Mouse (Mus musculus): ENCODE results near the gene Rbp3. TPM values are rescaled to one million over a fixed set of nuclear protein-coding genes. Genes with fewer than 3 reads are reported as not detected.

Gene Rbp3
- total RNA-seq, 2 experiments from 2014 or later: not detected

DNA sequence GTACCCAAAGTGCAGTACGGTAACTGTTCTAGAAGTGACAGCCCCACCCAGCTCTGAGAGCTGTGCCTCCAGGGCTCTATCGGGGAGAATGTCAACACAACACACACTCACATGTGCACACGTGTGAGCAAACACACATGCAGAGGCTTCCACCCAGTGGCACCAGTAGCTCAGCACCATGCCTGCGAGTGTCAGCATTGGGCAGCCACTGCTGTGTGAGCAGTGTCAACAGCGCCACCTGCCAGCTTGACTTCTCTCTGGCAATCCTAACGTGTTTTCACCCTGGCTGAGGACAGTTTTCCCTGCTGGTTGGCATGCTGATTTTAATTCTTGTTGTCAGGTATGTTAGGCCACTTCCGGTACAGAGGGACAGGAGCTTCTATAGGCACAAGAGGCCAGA, 18.9 kb downstream of the Rbp3 start:
- no peak for DNase-seq (ENCODE audit: low spot score in 2 of 2)

DNA sequence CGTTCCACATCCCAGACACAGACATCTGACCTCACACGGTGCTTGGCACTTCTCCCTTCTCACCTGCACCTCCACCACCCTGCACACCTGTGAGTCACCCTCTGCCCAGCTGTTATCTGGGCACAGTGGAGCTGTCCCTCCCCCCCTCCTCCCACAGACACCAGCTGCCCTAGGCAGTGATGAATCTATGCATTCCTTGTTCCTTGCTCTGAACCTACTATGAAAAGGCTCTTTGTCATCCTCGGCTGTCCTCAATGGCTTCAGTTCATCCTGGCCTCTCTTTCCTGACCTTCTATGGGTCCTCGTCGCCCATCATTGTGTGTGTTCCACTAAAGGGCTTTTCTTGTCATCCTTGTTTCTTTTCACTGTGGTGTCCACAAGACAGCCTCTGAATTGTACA, 20.9 kb downstream of the Rbp3 start:
- DNase-seq (ENCODE audit: low spot score in 2 of 2): no peak

DNA sequence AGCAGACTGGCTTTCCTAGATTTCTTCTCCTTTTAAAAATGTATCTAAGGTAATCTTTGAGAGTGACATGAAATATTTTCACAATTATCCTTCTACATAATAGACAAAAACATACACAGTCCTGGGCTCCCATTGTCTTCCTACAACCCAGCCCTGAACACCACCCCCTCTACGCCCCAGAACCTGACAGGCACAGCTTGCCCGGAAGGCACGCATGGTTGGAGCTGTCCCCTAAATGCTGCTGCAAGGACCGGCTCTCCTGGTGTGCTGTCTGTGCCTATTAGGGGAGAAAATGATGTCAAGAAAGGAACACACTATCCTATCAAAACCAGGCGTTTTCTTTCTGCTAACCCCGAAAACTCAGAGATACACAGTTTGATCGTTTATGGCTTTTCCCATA, 23.9 kb downstream of the Rbp3 start:
- DNase-seq (ENCODE audit: low spot score in 2 of 2): no peak

- DNase-seq (ENCODE audit: low spot score in 2 of 2): no peak
These were observed 24.8 kb downstream of the Rbp3 start, which contains the start of gene Zfp488 for GRCm38 (mm10) chr14:33978604-33979059. Zfp488 (minus strand) TSS chr14:33978764.

- DNase-seq (ENCODE audit: low spot score in 2 of 2): no peak
These were observed 35.4 kb downstream of the Rbp3 start for GRCm38 (mm10) chr14:33989201-33989600.

- DNase-seq (ENCODE audit: low spot score in 2 of 2): no peak
These were observed 38.2 kb downstream of the Rbp3 start for GRCm38 (mm10) chr14:33991971-33992370.

- DNase-seq (ENCODE audit: low spot score in 2 of 2): no peak
These were observed 39.2 kb downstream of the Rbp3 start for GRCm38 (mm10) chr14:33993051-33993450.

DNA sequence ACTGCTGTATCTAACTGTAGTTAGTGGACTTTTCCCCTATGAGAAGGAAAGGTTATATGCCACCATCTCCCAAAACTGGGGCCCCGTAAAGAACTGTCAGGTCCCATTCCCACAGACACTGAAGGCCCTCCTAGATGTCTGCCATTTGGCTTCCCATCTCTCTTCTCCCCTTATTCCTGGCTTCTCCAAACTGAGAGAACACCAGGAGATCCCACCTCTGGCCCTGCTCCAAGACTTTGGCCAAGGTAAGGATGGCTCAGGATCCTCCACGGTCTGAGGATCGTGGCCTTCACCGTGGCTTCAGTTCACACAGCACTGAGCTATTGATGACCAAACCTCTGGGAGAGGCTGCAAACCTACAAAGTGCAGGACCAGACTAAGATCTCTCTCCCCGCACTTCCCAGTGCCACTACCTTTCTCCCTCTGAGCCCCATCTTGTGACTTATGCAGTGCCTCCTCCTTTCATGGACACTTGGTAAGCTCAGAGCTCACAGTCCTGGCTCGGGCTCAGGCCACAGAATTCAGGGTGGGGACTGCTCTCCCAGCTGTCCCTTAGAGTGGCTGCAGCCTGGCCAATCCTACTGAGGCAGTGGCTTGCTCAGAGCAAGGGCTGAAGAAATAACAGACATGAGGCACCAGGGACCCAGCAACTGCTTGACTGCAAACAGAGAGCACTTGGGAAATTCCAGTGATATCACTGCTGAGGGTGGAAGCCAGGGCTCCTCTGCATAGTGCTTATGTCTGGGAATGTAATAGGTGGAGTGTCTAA, 39.9 kb downstream of the Rbp3 start:
- no peak for DNase-seq (ENCODE audit: low spot score in 2 of 2)

GRCm38 (mm10) chr14:33997427-33997826, 43.6 kb downstream of the Rbp3 start:
- DNase-seq (ENCODE audit: low spot score in 2 of 2): no peak

DNA sequence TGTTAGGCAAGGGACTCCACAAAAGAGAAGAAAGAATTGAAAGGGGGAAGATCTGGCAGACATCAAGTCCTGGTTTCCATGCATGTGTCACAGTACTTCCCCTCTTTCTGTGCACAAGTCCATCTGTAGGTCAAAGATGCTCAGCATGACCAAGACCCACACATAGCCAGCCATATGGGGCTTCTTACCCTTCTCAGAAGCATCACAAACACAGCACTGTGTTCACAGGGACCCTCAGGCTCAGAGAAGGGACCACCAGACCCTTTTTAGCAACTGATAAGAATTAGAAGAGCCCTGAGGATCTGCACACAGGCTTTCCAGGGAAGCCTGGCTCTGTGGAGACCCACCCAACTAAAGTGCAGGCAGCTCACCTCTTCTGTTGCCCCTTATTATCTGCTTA, 46.3 kb downstream of the Rbp3 start:
- DNase-seq (ENCODE audit: low spot score in 2 of 2): no peak

DNA sequence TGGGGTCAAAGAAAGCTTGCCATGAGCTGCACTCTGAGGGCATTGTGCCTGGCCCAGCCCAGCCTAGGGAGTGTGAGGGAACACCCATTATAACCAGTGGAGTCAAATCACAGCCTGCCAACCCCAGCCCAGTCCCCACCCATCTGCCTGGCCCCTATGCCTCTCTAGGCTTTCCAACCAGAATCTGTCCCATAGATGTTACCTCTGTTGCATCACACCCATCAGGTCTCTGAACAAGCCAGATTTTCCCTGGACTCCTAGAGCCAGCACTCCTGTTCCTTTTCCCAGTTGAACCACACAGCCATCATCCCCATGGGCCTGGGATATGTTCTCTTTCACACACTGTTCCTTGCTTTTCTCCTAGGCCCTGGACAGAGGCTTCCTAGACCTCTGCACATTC, 47.6 kb downstream of the Rbp3 start:
- no peak for DNase-seq (ENCODE audit: low spot score in 2 of 2)

DNA sequence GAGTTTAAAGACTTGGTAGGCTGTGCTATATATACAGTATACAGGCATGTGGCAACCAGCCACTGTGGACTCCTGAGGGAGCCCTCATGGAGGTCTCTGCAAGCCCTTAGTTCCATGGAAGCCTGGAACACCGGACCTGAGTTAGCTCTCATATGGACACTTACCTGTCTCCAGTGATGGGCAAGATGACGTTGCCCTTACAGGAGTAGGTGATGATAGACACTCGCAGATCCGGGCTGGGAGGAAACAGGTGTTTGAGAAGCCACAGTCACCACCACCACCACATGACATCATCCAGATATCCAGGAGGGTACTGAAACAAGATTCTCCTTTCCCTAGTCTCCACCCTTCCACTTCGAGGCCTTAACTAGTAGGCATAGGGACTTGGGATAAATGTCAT, 48.6 kb downstream of the Rbp3 start:
- no peak for DNase-seq (ENCODE audit: low spot score in 2 of 2)

Other genes starting within 250 kb of the Rbp3 start
- gene Gdf10, start 30.4 kb upstream of the Rbp3 start, total RNA-seq (2021): 10 to 100 TPM; 10.9 to 11.6 TPM
- 1 to 10 TPM in 1 of 2 experiments, under 1 TPM in 1; 0.25 to 1.5 TPM for gene Gdf2, start 13.0 kb upstream of the Rbp3 start, total RNA-seq (2021)
- gene Zfp488, start 24.8 kb downstream of the Rbp3 start, total RNA-seq (2021): under 1 TPM; 0.08 to 0.17 TPM
- not detected for gene Gm30083, start 61.2 kb downstream of the Rbp3 start, total RNA-seq (2021)
- gene Gm5460, start 62.8 kb downstream of the Rbp3 start, total RNA-seq (2021): not detected
- gene Antxrl, start 98.7 kb downstream of the Rbp3 start, total RNA-seq (2021): not detected
- gene Anxa8, start 132.0 kb downstream of the Rbp3 start, total RNA-seq (2021): 1 to 10 TPM; 3.7 to 4.0 TPM
- not detected for gene A630023A22Rik, start 148.8 kb downstream of the Rbp3 start, total RNA-seq (2021)
- under 1 TPM in 1 of 2 experiments, not detected in 1; 0.20 TPM for gene Npy4r, start 198.5 kb downstream of the Rbp3 start, total RNA-seq (2021)
- gene Gprin2, start 247.7 kb downstream of the Rbp3 start, total RNA-seq (2021): 1 to 10 TPM; 3.0 to 3.9 TPM